Mouse (Mus musculus) midbrain, embryonic 16.5 days (tissue): ENCODE results near the gene Zfp628. TPM values are rescaled to one million over a fixed set of nuclear protein-coding genes. Genes with fewer than 3 reads are reported as not detected.
A peak's percentile ranks its signal among the peaks of the same experiment; 100 is the strongest.

Source experiments
- ATAC-seq: fragments of 200-750 bp; cut with Nextera tagmentation; 2 replicates; pipeline ENCODE4 v1.8.0; 2017; ENCODE audit warnings: moderate TSS enrichment
- H3K27ac ChIP-seq: fragments of 300-500 bp; sonication (generic); 2 replicates; pipeline ENCODE4 v1.5.1; 2014; ENCODE audit warnings: mild to moderate bottlenecking, low read length, mixed read lengths
- H3K27me3 ChIP-seq: fragments of 300-500 bp; sonication (generic); 2 replicates; pipeline ENCODE4 v1.6.1; 2014; ENCODE audit warnings: low read depth, low read length, mixed read lengths; ENCODE audit not compliant: control insufficient read depth, insufficient read depth
- H3K36me3 ChIP-seq: fragments of 300-500 bp; sonication (generic); 2 replicates; pipeline ENCODE4 v1.6.1; 2014; ENCODE audit warnings: mild to moderate bottlenecking, low read length, moderate library complexity, mixed read lengths; ENCODE audit not compliant: control insufficient read depth, insufficient read depth
- H3K4me1 ChIP-seq: fragments of 300-500 bp; sonication (generic); 2 replicates; pipeline ENCODE4 v1.6.1; 2014; ENCODE audit warnings: mild to moderate bottlenecking, low read length, mixed read lengths; ENCODE audit not compliant: control insufficient read depth, insufficient read depth
- H3K4me2 ChIP-seq: fragments of 300-500 bp; sonication (generic); 2 replicates; pipeline ENCODE4 v1.6.1; 2014; ENCODE audit warnings: mild to moderate bottlenecking, low read length, mixed read lengths
- H3K4me3 ChIP-seq: fragments of 300-500 bp; sonication (generic); 2 replicates; pipeline ENCODE4 v1.5.1; 2014; ENCODE audit warnings: low read depth, mild to moderate bottlenecking, low read length, moderate library complexity, mixed read lengths
- H3K9ac ChIP-seq: fragments of 300-500 bp; sonication (generic); 2 replicates; pipeline ENCODE4 v1.6.1; 2014; ENCODE audit warnings: low read depth, low read length, mixed read lengths
- H3K9me3 ChIP-seq: fragments of 300-500 bp; sonication (generic); replicated peaks from 2 replicates; pipeline ENCODE4 v1.6.1; 2014; ENCODE audit warnings: mild to moderate bottlenecking, low read length, mixed read lengths; ENCODE audit not compliant: control insufficient read depth, poor library complexity, severe bottlenecking
- WGBS: fragments of 180-500 bp; shearing (Covaris S2); extraction: QIAGEN DNeasy Blood & Tissue Kit; methylation state at CpG from one replicate; pipeline ENCODE4 v1.1.7; 2014; 5-methylcytosine and 5-hydroxymethylcytosine counted together
- polyA plus RNA-seq: library from polyadenylated mRNA; unstranded; fragments of >200 nt; fragmentation: Nextera tagmentation; extraction: Ambion mirVana; gene quantifications from 2 replicates; pipeline ENCODE4 v1.2.1, GENCODE M21; 2015

Zfp628 gene
- polyA plus RNA-seq, 1 experiment from 2014 or later: 3.1 TPM

DNA sequence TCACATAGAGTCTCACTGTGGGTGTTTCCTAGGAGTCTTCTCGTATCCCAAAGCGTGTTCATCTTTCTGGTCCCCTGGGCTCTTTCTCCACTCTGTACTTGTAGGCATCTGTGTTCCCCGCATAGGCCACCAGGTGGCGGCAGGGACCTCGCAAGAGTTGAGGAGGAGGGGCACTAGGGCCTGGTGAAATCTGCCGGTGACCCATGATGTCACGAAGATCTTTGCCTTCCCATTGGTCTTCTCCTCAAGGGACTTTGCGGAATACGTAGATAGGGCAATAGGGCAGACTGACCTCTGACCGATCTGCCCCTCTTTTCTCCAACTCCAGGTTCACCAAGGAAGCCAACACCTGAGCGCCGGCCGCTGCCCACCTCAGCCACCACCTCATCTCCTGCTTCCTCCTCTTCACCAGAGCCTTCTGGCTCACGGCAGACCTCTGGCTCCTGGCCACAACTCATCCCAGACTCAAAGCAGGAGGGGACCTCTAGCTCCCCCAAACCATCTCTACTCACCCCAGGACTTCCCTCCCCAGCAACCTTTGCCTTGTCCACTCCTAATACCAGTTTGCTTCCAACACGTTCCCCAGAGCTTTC is 28.3 kb downstream of the Zfp628 start:
- ATAC-seq: peak; percentile 73
- H3K9me3 ChIP-seq: no peaks in the 10 kb centered on the region
- H3K27me3 ChIP-seq: no peaks in the 10 kb centered on the region
- 19% methylated on average over 15 of the region's 15 CpGs for WGBS
- H3K27ac ChIP-seq: no peak overlapping the region
- H3K4me1 ChIP-seq: no peaks in the 10 kb centered on the region
- H3K4me2 ChIP-seq: peak overlapping the region; percentile 63
- 0 out of 2 replicates have a peak overlapping the region, but pooled peaks have one; percentile 16 for H3K9ac ChIP-seq
- H3K4me3 ChIP-seq: peak overlapping the region; percentile 38
- H3K36me3 ChIP-seq: no peaks in the 10 kb centered on the region

DNA sequence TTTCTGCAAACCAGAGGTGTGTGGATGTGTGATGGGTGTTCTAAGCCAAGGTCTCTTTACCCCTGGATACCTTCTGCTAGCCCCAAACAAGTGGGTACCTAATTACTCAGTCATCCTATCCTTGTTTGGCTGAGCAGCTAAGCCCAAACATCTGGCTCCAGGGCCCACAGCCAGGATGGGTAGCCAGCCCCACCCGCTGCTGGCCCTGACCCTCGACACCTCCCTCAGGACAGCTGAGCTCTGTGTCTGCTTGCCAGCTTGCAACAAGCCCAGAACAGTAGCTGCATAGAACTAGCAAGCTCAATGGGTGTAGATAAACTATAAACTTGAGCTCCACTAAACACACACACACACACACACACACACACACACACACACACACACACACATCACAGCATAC is 32.8 kb downstream of the Zfp628 start:
- H3K27ac ChIP-seq: no peak overlapping the region
- no peaks in the 10 kb centered on the region for H3K27me3 ChIP-seq
- no peaks in the 10 kb centered on the region for H3K4me1 ChIP-seq
- H3K9ac ChIP-seq: no peak overlapping the region
- ATAC-seq: no peak
- 58% methylated on average over 2 of the region's 2 CpGs for WGBS
- H3K9me3 ChIP-seq: no peaks in the 10 kb centered on the region
- H3K36me3 ChIP-seq: no peaks in the 10 kb centered on the region
- H3K4me3 ChIP-seq: no peak overlapping the region
- H3K4me2 ChIP-seq: no peak overlapping the region

DNA sequence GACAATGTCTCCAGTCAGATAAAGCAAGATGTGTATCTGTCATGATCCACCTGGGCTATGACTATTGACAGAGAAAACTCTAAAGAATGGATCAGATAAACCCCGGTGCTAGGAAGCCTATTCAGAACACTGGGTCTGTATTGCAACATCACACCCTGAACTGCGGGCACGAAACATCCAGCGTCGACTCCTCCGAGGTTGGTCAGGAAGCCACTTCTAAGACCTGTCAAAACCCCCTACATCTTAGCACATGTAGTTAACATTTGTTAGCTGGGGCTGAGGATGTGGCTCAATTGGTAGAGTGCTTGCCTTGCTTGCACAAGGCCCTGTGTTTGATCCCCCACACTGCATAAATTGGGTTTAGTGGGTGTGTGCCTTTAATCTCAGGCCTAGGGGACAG is 33.4 kb downstream of the Zfp628 start:
- Histone ChIP-seq H3K9ac (no peak overlapping the region), H3K36me3 (no peaks in the 10 kb centered on the region), H3K4me2 (no peak overlapping the region), H3K4me3 (no peak overlapping the region), H3K27me3 (no peaks in the 10 kb centered on the region), H3K27ac (no peak overlapping the region), H3K4me1 (no peaks in the 10 kb centered on the region), H3K9me3 (no peaks in the 10 kb centered on the region)
- 80% methylated on average over 6 of the region's 6 CpGs for WGBS
- no peak for ATAC-seq

GRCm38 (mm10) chr7:4950561-4951342 is 35.7 kb downstream of the Zfp628 start:
- Histone ChIP-seq H3K9ac (no peak overlapping the region), H3K36me3 (no peaks in the 10 kb centered on the region), H3K9me3 (no peaks in the 10 kb centered on the region), H3K27ac (no peak overlapping the region), H3K4me3 (no peak overlapping the region), H3K4me1 (no peaks in the 10 kb centered on the region), H3K4me2 (no peak overlapping the region), H3K27me3 (no peaks in the 10 kb centered on the region)
- 88% methylated on average over 19 of the region's 19 CpGs for WGBS
- ATAC-seq: no peak

GRCm38 (mm10) chr7:4953815-4954445 is 38.9 kb downstream of the Zfp628 start:
- H3K27me3 ChIP-seq: no peaks in the 10 kb centered on the region
- H3K9me3 ChIP-seq: no peaks in the 10 kb centered on the region
- 27% methylated on average over 10 of the region's 10 CpGs for WGBS
- no peak overlapping the region for H3K27ac ChIP-seq
- no peaks in the 10 kb centered on the region for H3K36me3 ChIP-seq
- H3K4me1 ChIP-seq: no peaks in the 10 kb centered on the region
- no peak overlapping the region for H3K9ac ChIP-seq
- H3K4me2 ChIP-seq: no peak overlapping the region
- no peak for ATAC-seq
- H3K4me3 ChIP-seq: no peak overlapping the region

GRCm38 (mm10) chr7:4957361-4957760 is 42.3 kb downstream of the Zfp628 start:
- Histone ChIP-seq H3K9ac (no peak overlapping the region), H3K27ac (no peak overlapping the region), H3K4me1 (no peaks in the 10 kb centered on the region), H3K27me3 (no peaks in the 10 kb centered on the region), H3K4me2 (no peak overlapping the region), H3K4me3 (no peak overlapping the region), H3K36me3 (no peaks in the 10 kb centered on the region), H3K9me3 (no peaks in the 10 kb centered on the region)
- WGBS: 88% methylated on average over 10 of the region's 10 CpGs
- ATAC-seq: no peak

DNA sequence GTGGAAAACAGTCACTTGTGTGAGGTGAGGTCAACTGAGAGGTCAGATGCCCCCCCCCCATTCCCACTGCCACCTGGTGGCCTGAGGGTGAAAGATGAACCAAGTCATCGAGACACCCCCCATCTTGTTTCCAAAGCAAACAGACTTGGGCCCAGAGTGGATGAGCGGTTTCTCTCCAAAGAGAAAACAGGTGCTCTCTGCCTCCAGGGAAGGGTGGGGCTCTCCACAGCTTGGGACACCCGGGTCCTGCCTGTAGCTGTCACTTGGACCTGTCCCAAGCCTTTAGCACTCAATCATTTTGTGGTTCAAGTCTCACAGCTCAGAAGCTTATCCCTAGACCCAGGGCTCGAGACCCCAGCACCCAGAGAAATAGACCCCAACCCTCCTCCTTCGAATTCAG is 48.5 kb downstream of the Zfp628 start:
- H3K4me2 ChIP-seq: no peak overlapping the region
- WGBS: 85% methylated on average over 5 of the region's 5 CpGs
- no peak overlapping the region for H3K4me3 ChIP-seq
- H3K9ac ChIP-seq: no peak overlapping the region
- ATAC-seq: no peak
- H3K27me3 ChIP-seq: no peaks in the 10 kb centered on the region
- no peaks in the 10 kb centered on the region for H3K9me3 ChIP-seq
- H3K36me3 ChIP-seq: no peaks in the 10 kb centered on the region
- H3K4me1 ChIP-seq: no peaks in the 10 kb centered on the region
- H3K27ac ChIP-seq: no peak overlapping the region

GRCm38 (mm10) chr7:4964272-4964671 is 49.3 kb downstream of the Zfp628 start, which contains the start of gene Sbk2:
Gene Sbk2 (minus strand): TSS chr7:4964406.
- H3K9ac ChIP-seq: no peak within 1 kb of the TSS
- H3K27ac ChIP-seq: no peak within 1 kb of the TSS
- ATAC-seq: peak; percentile 66
- 0 out of 2 replicates have a peak within 1 kb of the TSS, but pooled peaks have one; percentile 4 for H3K4me2 ChIP-seq
- no peaks in the 10 kb centered on the region for H3K36me3 ChIP-seq
- no peaks in the 10 kb centered on the region for H3K27me3 ChIP-seq
- no peak within 1 kb of the TSS for H3K4me3 ChIP-seq
- no peaks in the 10 kb centered on the region for H3K4me1 ChIP-seq
- WGBS: 8% methylated on average over 10 of the region's 10 CpGs
- H3K9me3 ChIP-seq: no peaks in the 10 kb centered on the region

- H3K36me3 ChIP-seq: no peaks in the 10 kb centered on the region
- no peaks in the 10 kb centered on the region for H3K4me1 ChIP-seq
- no peaks in the 10 kb centered on the region for H3K9me3 ChIP-seq
- no peak overlapping the region for H3K27ac ChIP-seq
- ATAC-seq: no peak
- H3K9ac ChIP-seq: no peak overlapping the region
- H3K4me2 ChIP-seq: no peak overlapping the region
- no peaks in the 10 kb centered on the region for H3K27me3 ChIP-seq
- WGBS: 81% methylated on average over 5 of the region's 5 CpGs
- H3K4me3 ChIP-seq: no peak overlapping the region
These were observed 50.0 kb downstream of the Zfp628 start for GRCm38 (mm10) chr7:4964988-4965387.
